In genomic region chr7:30526399-30526798, GRCm38 (mm10) we compare ENCODE assay signal across 14 mouse cellular contexts. TPM values are rescaled to one million over a fixed set of nuclear protein-coding genes. Genes with fewer than 3 reads are reported as not detected.
DNase-seq lines count a peak whose midpoint lies in the region; ATAC-seq and TF ChIP-seq lines count a peak whose summit lies in the region.
"Had no signal": no experiment of that assay in that cellular context is flagged by ENCODE, and none has a peak within 500 bp of the region (broad histone marks: within the 10 kb centered on the region; RNA-seq: fewer than 3 reads in every experiment).

No protein-coding gene starts in this region.

- 0 out of 2 replicates have a peak, but pooled peaks cover 3% of the 10 kb centered on the region for H3K27me3 ChIP-seq in heart, embryonic 11.5 days (ENCODE audit: control insufficient read depth, insufficient read depth, low read length)
- H3K27me3 ChIP-seq in lung, postnatal 0 days (replicated peaks; ENCODE audit: insufficient read depth, low read length), result no peaks in the 10 kb centered on the region
- no peaks in the 10 kb centered on the region for H3K27me3 ChIP-seq in embryonic facial prominence, embryonic 13.5 days
- H3K27me3 ChIP-seq in limb, embryonic 14.5 days (ENCODE audit: control insufficient read depth, insufficient read depth, low read length), result no peaks in the 10 kb centered on the region

- intact Hi-C loops in left cerebral cortex, postnatal 4 days (cut with DNase I), result no loop called here

- no peak for TF ChIP-seq POLR2A in limb, embryonic 14.5 days (IDR thresholded peaks at IDR 0.05; ENCODE audit: borderline replicate concordance, extremely low read depth, insufficient read depth, insufficient read length)

- peaks cover 11% of the 10 kb centered on the region for H3K4me1 ChIP-seq in heart, embryonic 11.5 days (ENCODE audit: control insufficient read depth, insufficient read depth, low read length)
- peaks cover 4% of the 10 kb centered on the region; the same call in 1 of the 2 replicates for H3K4me1 ChIP-seq in lung, postnatal 0 days (ENCODE audit: insufficient read depth, low read depth, low read length)
- peaks cover 23% of the 10 kb centered on the region for H3K4me1 ChIP-seq in embryonic facial prominence, embryonic 13.5 days
- H3K4me1 ChIP-seq in limb, embryonic 14.5 days (ENCODE audit: control insufficient read depth, insufficient read depth, low read length), result peaks cover 8% of the 10 kb centered on the region; the same call in 1 of the 2 replicates

- 14% methylated on average over 17 of the region's 17 CpGs for WGBS in heart, embryonic 11.5 days (ENCODE audit: insufficient replicate concordance)
- 39% methylated on average over 17 of the region's 17 CpGs for WGBS in lung, postnatal 0 days
- 11% methylated on average over 17 of the region's 17 CpGs for WGBS in embryonic facial prominence, embryonic 13.5 days
- WGBS in limb, embryonic 14.5 days, result 26% methylated on average over 17 of the region's 17 CpGs

- peaks cover 21% of the 10 kb centered on the region for H3K36me3 ChIP-seq in heart, embryonic 11.5 days (ENCODE audit: control insufficient read depth, insufficient read depth, low read length)
- H3K36me3 ChIP-seq in lung, postnatal 0 days (ENCODE audit: insufficient read depth, low read length), result peaks cover 11% of the 10 kb centered on the region; the same call in 1 of the 2 replicates
- H3K36me3 ChIP-seq in embryonic facial prominence, embryonic 13.5 days, result peaks cover 88% of the 10 kb centered on the region
- H3K36me3 ChIP-seq in limb, embryonic 14.5 days (ENCODE audit: control insufficient read depth, insufficient read depth, low read length), result peaks cover 74% of the 10 kb centered on the region

- TF ChIP-seq EP300 in lung, postnatal 0 days (IDR thresholded peaks at IDR 0.05), result no peak

- H3K9me3 ChIP-seq in heart, embryonic 11.5 days (replicated peaks; ENCODE audit: control insufficient read depth, low read length), result no peaks in the 10 kb centered on the region
- H3K9me3 ChIP-seq in lung, postnatal 0 days (ENCODE audit: low read length), result no peaks in the 10 kb centered on the region
- H3K9me3 ChIP-seq in embryonic facial prominence, embryonic 13.5 days, result no peaks in the 10 kb centered on the region
- no peaks in the 10 kb centered on the region for H3K9me3 ChIP-seq in limb, embryonic 14.5 days (ENCODE audit: control insufficient read depth, low read length)

- no peak overlapping the region for H3K4me3 ChIP-seq in heart, embryonic 11.5 days (ENCODE audit: low read depth, low read length)
- H3K4me3 ChIP-seq in lung, postnatal 0 days (ENCODE audit: low read depth, low read length), result 0 out of 2 replicates have a peak overlapping the region, but pooled peaks have one; percentile 3
- peak overlapping the region; percentile 27 for H3K4me3 ChIP-seq in embryonic facial prominence, embryonic 13.5 days
- H3K4me3 ChIP-seq in limb, embryonic 14.5 days (replicated peaks; ENCODE audit: low read length), result no peak overlapping the region
- H3K4me3 ChIP-seq: layer of hippocampus, adult 2 months had no signal

- TF ChIP-seq CTCF in lung, postnatal 0 days (IDR thresholded peaks at IDR 0.05), result no peak

- H3K27ac ChIP-seq in heart, embryonic 11.5 days (ENCODE audit: low read depth, low read length), result no peak overlapping the region
- peak overlapping the region; percentile 4; the same call in 1 of the 2 replicates for H3K27ac ChIP-seq in lung, postnatal 0 days (ENCODE audit: low read length)
- peak overlapping the region; percentile 84 for H3K27ac ChIP-seq in embryonic facial prominence, embryonic 13.5 days
- H3K27ac ChIP-seq in limb, embryonic 14.5 days (replicated peaks; ENCODE audit: low read depth, low read length), result 0 out of 2 replicates have a peak overlapping the region, but pooled peaks have one; percentile 20
- H3K27ac ChIP-seq: layer of hippocampus, adult 2 months; liver, embryonic 14.5 days had no signal

- DNase-seq in heart, adult 18-20 months, result no peak
- DNase-seq in lung, postnatal 0 days (ENCODE audit: low spot score), result no peak
- DNase-seq in lung, postnatal 36 days, result no peak
- DNase-seq in limb, embryonic 14.5 days (ENCODE audit: low spot score), result no peak
- no peak for DNase-seq in ovary, postnatal 10 days (ENCODE audit: low spot score)
- DNase-seq in left cerebral cortex, postnatal 4 days, result no peak
- DNase-seq: heart, postnatal 36 days; right cerebral cortex, postnatal 4 days had no signal

- peak overlapping the region; percentile 44 for H3K4me2 ChIP-seq in heart, embryonic 11.5 days
- H3K4me2 ChIP-seq in lung, postnatal 0 days (replicated peaks; ENCODE audit: low read depth, low read length), result peak overlapping the region; percentile 40
- H3K4me2 ChIP-seq in embryonic facial prominence, embryonic 13.5 days, result peak overlapping the region; percentile 53
- H3K4me2 ChIP-seq in limb, embryonic 14.5 days (replicated peaks; ENCODE audit: low read depth, low read length, severe bottlenecking), result peak overlapping the region; percentile 17; the same call in 1 of the 2 replicates

- peak overlapping the region; percentile 43; the same call in 1 of the 2 replicates for H3K9ac ChIP-seq in heart, embryonic 11.5 days (ENCODE audit: low read depth, low read length)
- no peak overlapping the region for H3K9ac ChIP-seq in lung, postnatal 0 days (replicated peaks; ENCODE audit: low read depth)
- peak overlapping the region; percentile 64 for H3K9ac ChIP-seq in embryonic facial prominence, embryonic 13.5 days
- peak overlapping the region; percentile 18; the same call in 1 of the 2 replicates for H3K9ac ChIP-seq in limb, embryonic 14.5 days (ENCODE audit: low read depth, low read length, severe bottlenecking)
- H3K9ac ChIP-seq: liver, embryonic 14.5 days had no signal

- ATAC-seq in heart, embryonic 11.5 days (replicated peaks; ENCODE audit: insufficient number of reproducible peaks, low FRiP score, low TSS enrichment), result no peak
- ATAC-seq in lung, postnatal 0 days, result 0 out of 2 replicates have a peak, but pooled peaks have one; percentile 6
- no peak for ATAC-seq in embryonic facial prominence, embryonic 13.5 days (ENCODE audit: insufficient number of reproducible peaks, insufficient read depth, low FRiP score, low TSS enrichment, low read depth)
- no peak for ATAC-seq in limb, embryonic 14.5 days (ENCODE audit: low FRiP score, low read depth)

RNA-seq across cellular contexts. Expression of gene Arhgap33, which starts 8.5 kb away (rescaled TPM):
- 6.0 and 7.2 TPM in 2 replicates for polyA plus RNA-seq in heart, embryonic 11.5 days (2014; fragmentation: Nextera tagmentation; extraction: Ambion mirVana)
- under 1 TPM; 0.36 to 0.50 TPM for total RNA-seq in heart, adult 18-20 months (2021)
- 2.1 TPM in 2 replicates for polyA plus RNA-seq in lung, postnatal 0 days (2015; fragmentation: Nextera tagmentation; extraction: Ambion mirVana)
- 16.4 and 17.5 TPM in 2 replicates for polyA plus RNA-seq in embryonic facial prominence, embryonic 13.5 days (2015; fragmentation: Nextera tagmentation; extraction: Ambion mirVana)
- polyA plus RNA-seq in limb, embryonic 14.5 days (2012; rRNA removed), result 66.1 and 91.7 TPM in 2 replicates
- polyA plus RNA-seq in limb, embryonic 14.5 days (2014; fragmentation: Nextera tagmentation; extraction: Ambion mirVana), result 9.7 and 14.2 TPM in 2 replicates
- 100 to 1,000 TPM; 356 to 358 TPM for total RNA-seq in left cerebral cortex, postnatal 4 days (2021)

RNA-seq across cellular contexts. Expression of gene Hspb6, which starts 25.6 kb away (rescaled TPM):
- 10.7 and 12.5 TPM in 2 replicates for polyA plus RNA-seq in heart, embryonic 11.5 days (2014; fragmentation: Nextera tagmentation; extraction: Ambion mirVana)
- 100 to 1,000 TPM; 845 to 870 TPM for total RNA-seq in heart, adult 18-20 months (2021)
- 22.8 and 27.0 TPM in 2 replicates for polyA plus RNA-seq in lung, postnatal 0 days (2015; fragmentation: Nextera tagmentation; extraction: Ambion mirVana)
- 16.5 and 21.0 TPM in 2 replicates for polyA plus RNA-seq in embryonic facial prominence, embryonic 13.5 days (2015; fragmentation: Nextera tagmentation; extraction: Ambion mirVana)
- polyA plus RNA-seq in limb, embryonic 14.5 days (2012; rRNA removed), result 15.4 and 18.6 TPM in 2 replicates
- polyA plus RNA-seq in limb, embryonic 14.5 days (2014; fragmentation: Nextera tagmentation; extraction: Ambion mirVana), result 15.7 and 16.8 TPM in 2 replicates
- 1 to 10 TPM; 4.7 to 5.5 TPM for total RNA-seq in left cerebral cortex, postnatal 4 days (2021)

RNA-seq across cellular contexts. Expression of gene Proser3, which starts 25.7 kb away (rescaled TPM):
- polyA plus RNA-seq in heart, embryonic 11.5 days (2014; fragmentation: Nextera tagmentation; extraction: Ambion mirVana), result 10.3 and 12.7 TPM in 2 replicates
- total RNA-seq in heart, adult 18-20 months (2021), result 1 to 10 TPM; 2.1 to 4.6 TPM
- 4.0 and 4.4 TPM in 2 replicates for polyA plus RNA-seq in lung, postnatal 0 days (2015; fragmentation: Nextera tagmentation; extraction: Ambion mirVana)
- polyA plus RNA-seq in embryonic facial prominence, embryonic 13.5 days (2015; fragmentation: Nextera tagmentation; extraction: Ambion mirVana), result 15.8 and 17.4 TPM in 2 replicates
- 31.8 and 47.3 TPM in 2 replicates for polyA plus RNA-seq in limb, embryonic 14.5 days (2012; rRNA removed)
- polyA plus RNA-seq in limb, embryonic 14.5 days (2014; fragmentation: Nextera tagmentation; extraction: Ambion mirVana), result 9.4 and 10.8 TPM in 2 replicates
- total RNA-seq in left cerebral cortex, postnatal 4 days (2021), result 10 to 100 TPM in 1 of 2 experiments, 1 to 10 TPM in 1; 7.6 to 10.1 TPM

RNA-seq across cellular contexts. Expression of gene Prodh2, which starts 33.0 kb away (rescaled TPM):
- 0.37 TPM in 1 of 2 replicates, not detected in the other for polyA plus RNA-seq in heart, embryonic 11.5 days (2014; fragmentation: Nextera tagmentation; extraction: Ambion mirVana)
- total RNA-seq in heart, adult 18-20 months (2021), result not detected
- polyA plus RNA-seq in lung, postnatal 0 days (2015; fragmentation: Nextera tagmentation; extraction: Ambion mirVana), result not detected in 2 replicates
- polyA plus RNA-seq in embryonic facial prominence, embryonic 13.5 days (2015; fragmentation: Nextera tagmentation; extraction: Ambion mirVana), result 0.73 TPM in 1 of 2 replicates, not detected in the other
- polyA plus RNA-seq in limb, embryonic 14.5 days (2012; rRNA removed), result 0.04 and 0.11 TPM in 2 replicates
- polyA plus RNA-seq in limb, embryonic 14.5 days (2014; fragmentation: Nextera tagmentation; extraction: Ambion mirVana), result not detected in 2 replicates
- under 1 TPM in 1 of 2 experiments, not detected in 1; 0.66 TPM for total RNA-seq in left cerebral cortex, postnatal 4 days (2021)
- total RNA-seq: common myeloid progenitor, adult 5-6 weeks; gastrocnemius, adult 8-10 months; heart, postnatal 36 days; layer of hippocampus, adult 2 months had no signal

RNA-seq across cellular contexts. Expression of gene Lin37, which starts 33.2 kb away (rescaled TPM):
- polyA plus RNA-seq in heart, embryonic 11.5 days (2014; fragmentation: Nextera tagmentation; extraction: Ambion mirVana), result 33.6 and 34.8 TPM in 2 replicates
- 10 to 100 TPM; 16.8 to 18.8 TPM for total RNA-seq in heart, adult 18-20 months (2021)
- polyA plus RNA-seq in lung, postnatal 0 days (2015; fragmentation: Nextera tagmentation; extraction: Ambion mirVana), result 32.8 and 38.6 TPM in 2 replicates
- polyA plus RNA-seq in embryonic facial prominence, embryonic 13.5 days (2015; fragmentation: Nextera tagmentation; extraction: Ambion mirVana), result 44.1 and 47.7 TPM in 2 replicates
- polyA plus RNA-seq in limb, embryonic 14.5 days (2012; rRNA removed), result 35.8 and 38.7 TPM in 2 replicates
- 38.5 and 45.8 TPM in 2 replicates for polyA plus RNA-seq in limb, embryonic 14.5 days (2014; fragmentation: Nextera tagmentation; extraction: Ambion mirVana)
- 10 to 100 TPM; 29.6 to 34.6 TPM for total RNA-seq in left cerebral cortex, postnatal 4 days (2021)

Comparison
In these comparisons a context has a peak if more than half of its experiments do, and no peak if none do; other contexts are left out.
1. H3K4me3 ChIP-seq: peak in lung, postnatal 0 days (single experiment) and embryonic facial prominence, embryonic 13.5 days (single experiment); none in heart, embryonic 11.5 days (single experiment) and limb, embryonic 14.5 days (single experiment).
2. Peak in every context shown above with its lines, with median percentiles within 50 percentile points of each other: H3K4me2 ChIP-seq.